Mouse (Mus musculus) embryonic facial prominence, embryonic 11.5 days (tissue): ENCODE measurements at regions not wholly inside any gene's neighbourhood (a gene's known extent, or its start where the extent isn't known, plus 50 kb on each side); places are given as distances from the start of the nearest gene placed in this dataset.

ENCODE experiments used
- ATAC-seq: fragments of 200-750 bp; cut with Nextera tagmentation; replicated peaks from 2 replicates; pipeline ENCODE4 v1.8.0; 2017; ENCODE audit warnings: low read depth; ENCODE audit not compliant: insufficient number of reproducible peaks, low FRiP score, low TSS enrichment
- DNase-seq: peaks from one replicate; pipeline ENCODE4 v3.0.0-alpha.2; 2015; ENCODE audit warnings: low spot score
- H3K27ac ChIP-seq: fragments of 300-500 bp; sonication (generic); replicated peaks from 2 replicates; pipeline ENCODE4 v1.5.1; 2014; ENCODE audit warnings: mild to moderate bottlenecking, low read depth, low read length, control low read depth
- H3K27me3 ChIP-seq: fragments of 300-500 bp; sonication (generic); 2 replicates; pipeline ENCODE4 v1.6.1; 2014; ENCODE audit warnings: mild to moderate bottlenecking, low read length, moderate library complexity, mixed read lengths; ENCODE audit not compliant: control insufficient read depth, insufficient read depth
- H3K36me3 ChIP-seq: fragments of 300-500 bp; sonication (generic); replicated peaks from 2 replicates; pipeline ENCODE4 v1.6.1; 2014; ENCODE audit warnings: low read depth, mild to moderate bottlenecking, low read length, moderate library complexity, mixed read lengths; ENCODE audit not compliant: control insufficient read depth, insufficient read depth
- H3K4me1 ChIP-seq: fragments of 300-500 bp; sonication (generic); 2 replicates; pipeline ENCODE4 v1.6.1; 2014; ENCODE audit warnings: low read length, mixed read lengths; ENCODE audit not compliant: control insufficient read depth, insufficient read depth
- H3K4me2 ChIP-seq: fragments of 300-500 bp; sonication (generic); 2 replicates; pipeline ENCODE4 v1.6.1; 2014; ENCODE audit warnings: low read depth, mild to moderate bottlenecking, control low read depth, low read length, moderate library complexity
- H3K4me3 ChIP-seq: fragments of 300-500 bp; sonication (generic); 2 replicates; pipeline ENCODE4 v1.5.1; 2014; ENCODE audit warnings: low read depth, low read length, control low read depth
- H3K9ac ChIP-seq: fragments of 300-500 bp; sonication (generic); replicated peaks from 2 replicates; pipeline ENCODE4 v1.6.1; 2014; ENCODE audit warnings: mild to moderate bottlenecking, control low read depth, low read length
- H3K9me3 ChIP-seq: fragments of 300-500 bp; sonication (generic); replicated peaks from 2 replicates; pipeline ENCODE4 v1.6.1; 2016; ENCODE audit warnings: mild to moderate bottlenecking, low read length, inconsistent platforms, mixed read lengths; ENCODE audit not compliant: control insufficient read depth
- WGBS: fragments of 180-500 bp; shearing (Covaris S2); extraction: QIAGEN DNeasy Blood & Tissue Kit; methylation state at CpG from one replicate; pipeline ENCODE4 v1.1.7; 2014; 5-methylcytosine and 5-hydroxymethylcytosine counted together

GRCm38 (mm10) chr12:102057979-102058378 is 70.6 kb upstream of the Slc24a4 start:
- no peaks in the 10 kb centered on the region for H3K4me1 ChIP-seq
- no peaks in the 10 kb centered on the region for H3K36me3 ChIP-seq
- no peak overlapping the region for H3K9ac ChIP-seq
- H3K27ac ChIP-seq = no peak overlapping the region
- H3K4me3 ChIP-seq = no peak overlapping the region
- no peaks in the 10 kb centered on the region for H3K9me3 ChIP-seq
- WGBS = 64% methylated on average over 3 of the region's 3 CpGs
- H3K4me2 ChIP-seq = no peak overlapping the region
- DNase-seq (no peak), ATAC-seq (no peak)
- H3K27me3 ChIP-seq = no peaks in the 10 kb centered on the region

GRCm38 (mm10) chr12:102058428-102058827 is 70.1 kb upstream of the Slc24a4 start:
- H3K36me3 ChIP-seq = no peaks in the 10 kb centered on the region
- no peak overlapping the region for H3K27ac ChIP-seq
- DNase-seq (no peak), ATAC-seq (no peak)
- no peak overlapping the region for H3K4me3 ChIP-seq
- no peaks in the 10 kb centered on the region for H3K9me3 ChIP-seq
- no peak overlapping the region for H3K4me2 ChIP-seq
- no peaks in the 10 kb centered on the region for H3K27me3 ChIP-seq
- 75% methylated on average over 3 of the region's 3 CpGs for WGBS
- no peak overlapping the region for H3K9ac ChIP-seq
- no peaks in the 10 kb centered on the region for H3K4me1 ChIP-seq

- Histone ChIP-seq H3K4me1 (no peaks in the 10 kb centered on the region), H3K4me3 (no peak overlapping the region), H3K4me2 (no peak overlapping the region), H3K27me3 (no peaks in the 10 kb centered on the region), H3K27ac (no peak overlapping the region), H3K9ac (no peak overlapping the region), H3K36me3 (no peaks in the 10 kb centered on the region), H3K9me3 (no peaks in the 10 kb centered on the region)
- peak; percentile 72 for DNase-seq
- no peak; the same call in 1 of the 2 replicates for ATAC-seq
- 45% methylated on average over 5 of the region's 5 CpGs for WGBS
Measured at GRCm38 (mm10) chr12:102061096-102061495, 67.4 kb upstream of the Slc24a4 start.

- ATAC-seq = no peak
- H3K4me1 ChIP-seq = no peaks in the 10 kb centered on the region
- no peak overlapping the region for H3K4me3 ChIP-seq
- no peaks in the 10 kb centered on the region for H3K9me3 ChIP-seq
- peak; percentile 27 for DNase-seq
- no peak overlapping the region for H3K9ac ChIP-seq
- H3K27ac ChIP-seq = no peak overlapping the region
- H3K4me2 ChIP-seq = no peak overlapping the region
- H3K27me3 ChIP-seq = no peaks in the 10 kb centered on the region
- 59% methylated on average over 7 of the region's 7 CpGs for WGBS
- no peaks in the 10 kb centered on the region for H3K36me3 ChIP-seq
Measured at GRCm38 (mm10) chr12:102061657-102062614, 66.6 kb upstream of the Slc24a4 start.

GRCm38 (mm10) chr12:102062648-102063047 is 65.9 kb upstream of the Slc24a4 start:
- H3K4me2 ChIP-seq = no peak overlapping the region
- H3K36me3 ChIP-seq = no peaks in the 10 kb centered on the region
- no peak overlapping the region for H3K27ac ChIP-seq
- ATAC-seq (no peak), DNase-seq (no peak)
- WGBS = 73% methylated on average over 7 of the region's 7 CpGs
- H3K9ac ChIP-seq = no peak overlapping the region
- no peaks in the 10 kb centered on the region for H3K27me3 ChIP-seq
- H3K9me3 ChIP-seq = no peaks in the 10 kb centered on the region
- H3K4me1 ChIP-seq = no peaks in the 10 kb centered on the region
- H3K4me3 ChIP-seq = no peak overlapping the region

- Histone ChIP-seq H3K9ac (no peak overlapping the region), H3K27ac (no peak overlapping the region), H3K4me2 (no peak overlapping the region), H3K9me3 (no peaks in the 10 kb centered on the region), H3K4me3 (no peak overlapping the region), H3K36me3 (no peaks in the 10 kb centered on the region), H3K4me1 (no peaks in the 10 kb centered on the region), H3K27me3 (no peaks in the 10 kb centered on the region)
- ATAC-seq (no peak), DNase-seq (no peak)
- 84% methylated on average over 6 of the region's 6 CpGs for WGBS
Measured at GRCm38 (mm10) chr12:102063211-102063610, 65.3 kb upstream of the Slc24a4 start.

- no peaks in the 10 kb centered on the region for H3K4me1 ChIP-seq
- H3K4me3 ChIP-seq = no peak overlapping the region
- no peak overlapping the region for H3K27ac ChIP-seq
- H3K27me3 ChIP-seq = no peaks in the 10 kb centered on the region
- WGBS = 48% methylated on average over 5 of the region's 5 CpGs
- no peak overlapping the region for H3K4me2 ChIP-seq
- no peak for ATAC-seq
- DNase-seq = peak; percentile 46
- no peaks in the 10 kb centered on the region for H3K36me3 ChIP-seq
- no peaks in the 10 kb centered on the region for H3K9me3 ChIP-seq
- H3K9ac ChIP-seq = no peak overlapping the region
Measured at GRCm38 (mm10) chr12:102064710-102065325, 63.7 kb upstream of the Slc24a4 start.

GRCm38 (mm10) chr12:102067685-102068084 is 60.8 kb upstream of the Slc24a4 start:
- no peak overlapping the region for H3K9ac ChIP-seq
- WGBS = 87% methylated on average over 7 of the region's 7 CpGs
- no peak overlapping the region for H3K27ac ChIP-seq
- H3K4me1 ChIP-seq = no peaks in the 10 kb centered on the region
- no peak overlapping the region for H3K4me3 ChIP-seq
- no peak for DNase-seq
- no peaks in the 10 kb centered on the region for H3K27me3 ChIP-seq
- H3K4me2 ChIP-seq = no peak overlapping the region
- no peak for ATAC-seq
- no peaks in the 10 kb centered on the region for H3K9me3 ChIP-seq
- H3K36me3 ChIP-seq = no peaks in the 10 kb centered on the region
